Mouse (Mus musculus) CH12.LX (cell line): ENCODE results near the gene Rpp14. TPM values are rescaled to one million over a fixed set of nuclear protein-coding genes. Genes with fewer than 3 reads are reported as not detected.

Source experiments
- DNase-seq: peaks from one replicate; pipeline ENCODE4 v3.0.0-alpha.2; 2013; ENCODE audit errors: extremely low read depth
- H3K27ac ChIP-seq: 2 replicates; pipeline ENCODE4 v1.5.1; 2012; ENCODE audit warnings: low read depth, mild to moderate bottlenecking, control low read depth, moderate library complexity; ENCODE audit not compliant: insufficient read depth
- H3K27me3 ChIP-seq: replicated peaks from 2 replicates; pipeline ENCODE3; 2012; ENCODE audit warnings: inconsistent platforms
- H3K36me3 ChIP-seq, 2 experiments: replicated peaks in 1 of 2; 2 replicates each; pipeline versions ENCODE3 to v1.6.1; 2012; ENCODE audit warnings: inconsistent platforms in 1 of 2, low read length in 1 of 2, mild to moderate bottlenecking in 1 of 2, mixed read lengths in 1 of 2, moderate library complexity in 1 of 2; ENCODE audit not compliant: control insufficient read depth in 1 of 2, insufficient read depth in 1 of 2
- H3K4me1 ChIP-seq, 2 experiments: 2 replicates each; pipeline ENCODE4 v1.6.1; 2012; ENCODE audit warnings: inconsistent platforms in 1 of 2, moderate library complexity in 1 of 2; ENCODE audit not compliant: insufficient read depth in 2 of 2, control insufficient read depth in 1 of 2
- H3K4me2 ChIP-seq: 2 replicates; pipeline ENCODE4 v1.6.1; 2012; ENCODE audit warnings: low read depth, mild to moderate bottlenecking, control low read depth; ENCODE audit not compliant: poor library complexity, insufficient read depth, severe bottlenecking
- H3K4me3 ChIP-seq, 3 experiments: fragments of 150-350 bp in 1 of 3; sonication (generic) in 1 of 3; replicated peaks in 1 of 3; 2 replicates each; pipeline versions ENCODE3 to v1.5.1; 2011 to 2012; ENCODE audit warnings: low read depth in 2 of 3, low read length in 2 of 3, mild to moderate bottlenecking in 2 of 3, moderate library complexity in 2 of 3, control low read depth in 1 of 3, improper control_type of control experiment in 1 of 3, inconsistent platforms in 1 of 3, mixed read lengths in 1 of 3; ENCODE audit not compliant: poor library complexity in 1 of 3
- H3K79me2 ChIP-seq: replicated peaks from 2 replicates; pipeline ENCODE4 v1.6.1; 2012; ENCODE audit warnings: mild to moderate bottlenecking, moderate library complexity; ENCODE audit not compliant: control insufficient read depth, poor library complexity, insufficient read depth, severe bottlenecking; ENCODE audit errors: extremely low read depth
- H3K9ac ChIP-seq: 2 replicates; pipeline ENCODE4 v1.6.1; 2012; ENCODE audit warnings: low read depth, mild to moderate bottlenecking, control low read depth, moderate library complexity; ENCODE audit not compliant: insufficient read depth
- H3K9me3 ChIP-seq: replicated peaks from 2 replicates; pipeline ENCODE3; 2012; ENCODE audit warnings: low read length, inconsistent platforms, mixed read lengths
- CHD1 ChIP-seq: IDR thresholded peaks from 2 replicates; pipeline ENCODE4 v1.6.1; 2012; ENCODE audit warnings: low read depth, low read length, improper control_type of control experiment, inconsistent platforms
- CHD2 ChIP-seq: IDR thresholded peaks from 2 replicates; pipeline ENCODE4 v1.6.1; 2011; ENCODE audit warnings: low read length, improper control_type of control experiment
- CTCF ChIP-seq, 2 experiments: IDR thresholded peaks in 1 of 2; conservative IDR thresholded peaks in 1 of 2; 2 replicates each; pipeline ENCODE4 v1.5.1; 2011 to 2012; ENCODE audit warnings: low read depth in 2 of 2, low read length in 2 of 2, improper control_type of control experiment in 1 of 2, inconsistent platforms in 1 of 2, mild to moderate bottlenecking in 1 of 2, moderate library complexity in 1 of 2
- E2F4 ChIP-seq: IDR thresholded peaks from 2 replicates; pipeline ENCODE4 v1.6.1; 2011; ENCODE audit warnings: low read depth, low read length, improper control_type of control experiment; ENCODE audit not compliant: insufficient replicate concordance
- ELF1 ChIP-seq: IDR thresholded peaks from 2 replicates; pipeline ENCODE4 v1.6.1; 2014; ENCODE audit warnings: low read depth, mild to moderate bottlenecking, inconsistent platforms, low read length, improper control_type of control experiment
- EP300 ChIP-seq: IDR thresholded peaks from 2 replicates; pipeline ENCODE4 v1.6.1; 2011; ENCODE audit warnings: low read length, improper control_type of control experiment
- GABPA ChIP-seq: IDR thresholded peaks from 2 replicates; pipeline ENCODE4 v1.6.1; 2012; ENCODE audit warnings: low read depth, low read length, improper control_type of control experiment, inconsistent platforms; ENCODE audit not compliant: insufficient replicate concordance
- HCFC1 ChIP-seq: IDR thresholded peaks from 2 replicates; pipeline ENCODE4 v1.6.1; 2012; ENCODE audit warnings: low read depth, mild to moderate bottlenecking, inconsistent platforms, low read length, improper control_type of control experiment
- MAFK ChIP-seq: IDR thresholded peaks from 2 replicates; pipeline ENCODE4 v1.6.1; 2011; ENCODE audit warnings: low read length, improper control_type of control experiment; ENCODE audit not compliant: insufficient replicate concordance
- MAZ ChIP-seq: IDR thresholded peaks from 2 replicates; pipeline ENCODE4 v1.6.1; 2012; ENCODE audit warnings: low read depth, mild to moderate bottlenecking, inconsistent platforms, low read length, improper control_type of control experiment, moderate library complexity
- NELFE ChIP-seq: IDR thresholded peaks from 2 replicates; pipeline ENCODE4 v1.6.1; 2011; ENCODE audit warnings: low read depth, low read length, improper control_type of control experiment
- NRF1 ChIP-seq: IDR thresholded peaks from 2 replicates; pipeline ENCODE4 v1.6.1; 2014; ENCODE audit warnings: low read depth, mild to moderate bottlenecking, inconsistent platforms, low read length, improper control_type of control experiment, moderate library complexity
- SMC3 ChIP-seq: IDR thresholded peaks from 2 replicates; pipeline ENCODE4 v1.6.1; 2011; ENCODE audit warnings: low read depth, low read length, improper control_type of control experiment
- TBP ChIP-seq: conservative IDR thresholded peaks from 2 replicates; pipeline ENCODE4 v1.6.1; 2011; ENCODE audit warnings: low read depth, low read length, improper control_type of control experiment
- UBTF ChIP-seq: IDR thresholded peaks from 2 replicates; pipeline ENCODE4 v1.6.1; 2012; ENCODE audit warnings: low read depth, mild to moderate bottlenecking, inconsistent platforms, low read length, improper control_type of control experiment, moderate library complexity
- USF2 ChIP-seq: conservative IDR thresholded peaks from 2 replicates; pipeline ENCODE4 v1.6.1; 2011; ENCODE audit warnings: low read depth, low read length, improper control_type of control experiment
- ZKSCAN1 ChIP-seq: IDR thresholded peaks from 2 replicates; pipeline ENCODE4 v1.6.1; 2012; ENCODE audit warnings: low read depth, inconsistent platforms, low read length, improper control_type of control experiment, borderline replicate concordance
- dilution Hi-C: fragments of 300-500 bp; cut with MboI; formaldehyde crosslinking; loops from 2 replicates; pipeline ENCODE4 v1.14.3; 2020; ENCODE audit warnings: low sequenced_read_pairs; ENCODE audit not compliant: extremely low pct_unique_long_range_greater_than_20kb, extremely low pct_ligation_motif_present
- in situ Hi-C: fragments of 300-500 bp; cut with MboI; formaldehyde crosslinking; loops from 3 replicates; pipeline ENCODE4 v1.14.3; 2019; ENCODE audit warnings: low sequenced_read_pairs, low pct_ligation_motif_present, low pct_unique_long_range_greater_than_20kb, mixed read lengths
- polyA plus RNA-seq: library from polyadenylated mRNA; unstranded; fragments of >175 nt; gene quantifications from 2 replicates; pipeline ENCODE4 v1.2.1, GENCODE M21; 2012; ENCODE audit warnings: low read depth; ENCODE audit not compliant: insufficient read length
- total RNA-seq, 2 experiments: library from RNA; depleted of rRNA; stranded (reverse); fragments of 300-350 nt in 1 of 2; fragments of >200 nt in 1 of 2; gene quantifications; 2 replicates each; pipeline ENCODE4 v1.2.3; 2012 to 2014

The Rpp14 gene
- total and polyA plus RNA-seq, 3 experiments = 32.4 to 140 (median 101) TPM

DNA sequence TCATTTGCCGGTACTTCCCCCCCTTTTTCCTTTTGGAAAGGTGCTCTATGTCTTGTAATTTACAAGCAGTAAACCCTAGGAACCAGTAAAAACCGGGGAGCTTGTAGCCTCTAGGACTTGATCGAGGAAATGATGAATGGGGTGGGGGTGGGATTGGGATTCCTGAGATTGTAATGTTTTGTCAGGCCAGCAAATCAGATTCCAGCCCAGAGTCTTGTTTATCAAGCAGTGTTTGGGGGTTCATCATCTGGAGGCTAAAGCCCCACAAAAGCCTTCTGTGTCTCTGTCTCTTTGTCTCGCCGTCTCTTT, 18.5 kb downstream of the Rpp14 start:
- dilution Hi-C loops = no loop called here

DNA sequence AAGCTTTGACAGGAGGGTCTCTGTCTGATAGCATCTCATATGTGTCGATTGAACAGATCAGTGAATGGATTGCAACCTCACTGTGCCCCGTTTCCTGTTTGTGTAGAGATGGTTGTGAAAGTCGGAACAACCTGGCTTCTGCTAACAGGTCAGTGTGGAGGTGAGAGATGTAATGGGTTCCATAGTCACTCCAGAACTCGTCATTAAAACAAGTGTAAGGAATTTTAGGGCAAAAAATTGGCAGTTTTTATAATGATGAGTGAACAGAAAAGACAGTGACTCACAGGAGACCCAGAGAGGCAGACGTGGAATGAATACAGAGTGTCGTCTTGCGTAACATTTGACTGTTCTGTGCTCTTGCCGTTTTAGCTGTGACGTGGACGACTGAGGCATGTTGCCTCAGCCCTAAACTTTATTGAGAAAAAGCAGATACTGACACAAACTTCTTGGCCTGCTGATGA, 19.4 kb downstream of the Rpp14 start:
- Histone ChIP-seq H3K9me3 (no peaks in the 10 kb centered on the region), H3K4me1 (peaks cover 0 to 67% of the 10 kb centered on the region in 2 experiments; a peak in 3 of 4 replicates), H3K4me3 (peak overlapping the region; percentile 57 to 75 (median 71)), H3K9ac (peak overlapping the region; percentile 59), H3K27ac (no peak overlapping the region), H3K4me2 (peak overlapping the region; percentile 77), H3K36me3 (peaks cover 0 to 31% of the 10 kb centered on the region in 2 experiments), H3K79me2 (peaks cover 24% of the 10 kb centered on the region), H3K27me3 (no peaks in the 10 kb centered on the region)
- dilution Hi-C loops = no loop called here
- no peak for DNase-seq
- TF ChIP-seq ELF1 = 0 out of 2 replicates have a peak, but pooled peaks have one; percentile 15
- 0 out of 2 replicates have a peak, but pooled peaks have one; percentile 31 for TF ChIP-seq TBP
- no peak for TF ChIP-seq NRF1
- in situ Hi-C loops = loop anchor here (5.0 to 10.0 kb wide), 2 partner anchors 53 to 215 kb away; partner anchors contain the start of gene Fam107a

More for the DNA sequence above, 18.5 kb downstream of the Rpp14 start:
- peak overlapping the region; percentile 82 for H3K4me2 ChIP-seq
- in situ Hi-C loops = loop anchor here (5.0 to 10.0 kb wide), 2 partner anchors 54 to 216 kb away; partner anchors contain the start of gene Fam107a
- H3K79me2 ChIP-seq = peaks cover 16% of the 10 kb centered on the region
- no peaks in the 10 kb centered on the region for H3K9me3 ChIP-seq
- H3K4me1 ChIP-seq = peaks cover 0 to 61% of the 10 kb centered on the region in 2 experiments; a peak in 3 of 4 replicates
- no peaks in the 10 kb centered on the region for H3K27me3 ChIP-seq
- no peak for TF ChIP-seq CTCF (conservative IDR thresholded peaks at IDR 0.05 in 1 of 2, IDR thresholded peaks at IDR 0.05 in 1 of 2; ENCODE audit: low read depth in 2 of 2, low read length in 2 of 2)
- TF ChIP-seq CHD1 = no peak
- TF ChIP-seq UBTF = no peak
- no peak for TF ChIP-seq ZKSCAN1
- no peak for TF ChIP-seq MAFK
- no peak for TF ChIP-seq E2F4
- no peak for TF ChIP-seq NELFE
- no peak for TF ChIP-seq ELF1
- no peak for TF ChIP-seq TBP
- TF ChIP-seq HCFC1 = no peak
- TF ChIP-seq CHD2 = no peak
- TF ChIP-seq SMC3 = no peak
- TF ChIP-seq USF2 = no peak
- no peak for TF ChIP-seq GABPA
- no peak for TF ChIP-seq EP300
- no peak for TF ChIP-seq NRF1
- TF ChIP-seq MAZ = no peak
- no peak for DNase-seq
- no peak overlapping the region for H3K27ac ChIP-seq
- peak overlapping the region; percentile 71 for H3K9ac ChIP-seq
- H3K4me3 ChIP-seq = peak overlapping the region; percentile 71 to 86 (median 75)
- H3K36me3 ChIP-seq = peaks cover 0 to 24% of the 10 kb centered on the region in 2 experiments
